Mouse (Mus musculus): ENCODE results near the gene Fgb. TPM values are rescaled to one million over a fixed set of nuclear protein-coding genes. Genes with fewer than 3 reads are reported as not detected.

The Fgb gene
- total and polyA plus RNA-seq, 2 experiments from 2014 or later, result not detected

DNA sequence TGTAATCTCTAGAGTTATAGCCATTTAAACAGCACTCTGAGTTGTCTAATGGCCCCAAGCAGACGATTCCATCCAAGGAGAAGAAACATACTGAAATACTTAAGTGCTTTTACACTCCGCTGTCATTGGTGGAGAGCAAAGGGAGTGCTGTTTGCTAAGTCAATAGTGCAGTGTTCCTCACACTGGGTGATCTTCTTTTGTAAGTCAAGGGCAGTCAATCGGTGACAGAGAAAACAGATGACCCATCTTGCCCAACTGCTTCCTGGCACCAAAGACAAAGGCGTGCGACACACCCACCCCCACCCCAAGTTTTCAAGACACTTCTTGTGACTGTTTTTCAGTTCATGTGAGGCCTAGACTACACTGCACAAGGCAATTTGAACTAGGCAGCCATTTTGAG is 2.4 kb upstream of the Fgb start:
- ATAC-seq, result no peak

DNA sequence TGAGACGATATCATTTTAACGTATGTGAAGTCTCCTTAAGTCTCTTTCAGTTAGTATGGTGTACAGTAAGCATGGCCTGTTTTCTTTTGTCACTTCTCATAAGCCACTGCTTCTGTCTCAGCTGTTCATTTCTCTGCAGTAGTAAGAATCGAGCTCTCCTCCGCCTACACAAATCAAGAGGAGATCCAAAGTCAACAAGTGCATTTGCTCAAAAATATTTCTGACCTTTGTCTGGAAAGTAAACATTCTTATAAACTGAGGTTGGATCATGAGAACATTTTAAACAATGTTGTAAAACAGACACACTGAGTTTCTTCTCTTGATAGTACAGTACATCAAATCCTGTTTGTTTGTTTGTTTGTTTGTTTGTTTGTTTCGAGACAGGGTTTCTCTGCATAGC is 998 bp upstream of the Fgb start:
- no peak for ATAC-seq
- Histone ChIP-seq H3K4me1 (ENCODE audit: insufficient read depth, low read length) (no peaks in the 10 kb centered on the region), H3K27ac (no peak overlapping the region), H3K4me2 (ENCODE audit: low read depth, low read length) (no peak overlapping the region), H3K9me3 (ENCODE audit: low read length) (no peaks in the 10 kb centered on the region), H3K27me3 (ENCODE audit: insufficient read depth, low read length) (no peaks in the 10 kb centered on the region), H3K4me3 (ENCODE audit: low read length) (no peak overlapping the region), H3K9ac (replicated peaks; ENCODE audit: low read length) (no peak overlapping the region), H3K36me3 (ENCODE audit: insufficient read depth, low read length) (no peaks in the 10 kb centered on the region)
- WGBS, result 81% methylated on average over 5 of the region's 5 CpGs
- TF ChIP-seq CTCF (IDR thresholded peaks at IDR 0.05; ENCODE audit: low read depth), result no peak
- no peak for DNase-seq (ENCODE audit: low spot score)

More for the DNA sequence above, 2.4 kb upstream of the Fgb start:
- Histone ChIP-seq H3K36me3 (ENCODE audit: insufficient read depth, low read length) (no peaks in the 10 kb centered on the region), H3K9ac (replicated peaks; ENCODE audit: low read length) (no peak overlapping the region), H3K4me1 (ENCODE audit: insufficient read depth, low read length) (peaks cover 7% of the 10 kb centered on the region), H3K4me3 (ENCODE audit: low read length) (no peak overlapping the region), H3K27me3 (ENCODE audit: insufficient read depth, low read length) (no peaks in the 10 kb centered on the region), H3K27ac (no peak overlapping the region), H3K9me3 (ENCODE audit: low read length) (no peaks in the 10 kb centered on the region), H3K4me2 (ENCODE audit: low read depth, low read length) (no peak overlapping the region)
- 80% methylated on average over 5 of the region's 5 CpGs for whole genome bisulfite sequencing
- TF ChIP-seq CTCF (IDR thresholded peaks at IDR 0.05; ENCODE audit: low read depth), result no peak
- no peak for DNase-seq (ENCODE audit: low spot score)

DNA sequence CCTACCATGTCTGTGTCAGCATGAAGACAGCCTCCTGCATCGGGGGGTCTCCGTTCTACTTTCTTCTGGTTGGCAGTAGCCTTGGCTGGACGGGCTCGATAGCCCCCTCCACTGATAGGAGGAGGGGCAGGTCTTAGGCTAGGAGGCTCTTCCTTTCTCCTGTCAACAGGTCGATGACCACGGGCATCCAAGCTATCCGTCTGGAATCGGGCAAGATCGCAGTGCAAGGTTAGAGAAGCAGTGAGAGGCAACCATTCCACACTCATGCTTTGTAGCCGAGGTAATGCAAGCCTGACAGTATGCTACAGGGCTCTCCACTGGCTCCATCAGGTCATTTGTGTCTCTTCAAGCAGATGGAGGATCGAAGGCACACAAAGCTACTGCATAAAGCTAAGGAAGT is 3.0 kb downstream of the Fgb start:
- no peak for DNase-seq (ENCODE audit: low spot score)
- Histone ChIP-seq H3K9me3 (ENCODE audit: low read length) (no peaks in the 10 kb centered on the region), H3K4me3 (ENCODE audit: low read length) (no peak overlapping the region), H3K36me3 (ENCODE audit: insufficient read depth, low read length) (no peaks in the 10 kb centered on the region), H3K4me2 (ENCODE audit: low read depth, low read length) (no peak overlapping the region), H3K9ac (replicated peaks; ENCODE audit: low read length) (no peak overlapping the region), H3K27ac (no peak overlapping the region), H3K4me1 (ENCODE audit: insufficient read depth, low read length) (no peaks in the 10 kb centered on the region), H3K27me3 (ENCODE audit: insufficient read depth, low read length) (no peaks in the 10 kb centered on the region)
- no peak for ATAC-seq
- no peak for TF ChIP-seq CTCF (IDR thresholded peaks at IDR 0.05; ENCODE audit: low read depth)
- 86% methylated on average over 11 of the region's 11 CpGs for WGBS

DNA sequence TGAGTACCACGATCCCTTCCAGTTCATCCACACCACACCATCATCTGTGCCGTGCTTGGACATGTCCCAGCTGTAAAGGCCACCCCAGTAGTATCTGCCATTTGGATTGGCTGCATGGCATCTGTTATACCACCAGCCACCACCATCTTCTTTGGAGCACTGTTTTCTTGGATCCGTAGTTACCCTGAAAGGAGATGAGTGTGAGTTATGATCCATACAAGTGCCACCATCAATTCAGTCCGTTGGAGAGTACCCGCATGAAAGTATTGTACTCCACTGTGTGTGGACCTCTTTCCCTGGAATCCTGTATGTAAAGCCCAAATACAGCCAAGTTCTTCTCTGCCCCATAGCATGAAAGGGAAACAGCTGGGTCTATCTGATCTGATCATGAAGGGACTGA is 7.2 kb downstream of the Fgb start:
- TF ChIP-seq CTCF (IDR thresholded peaks at IDR 0.05; ENCODE audit: low read depth), result no peak
- no peak for DNase-seq (ENCODE audit: low spot score)

GRCm38 (mm10) chr3:83039666-83040065 is 10.0 kb downstream of the Fgb start:
- Histone ChIP-seq H3K27me3 (ENCODE audit: insufficient read depth, low read length) (no peaks in the 10 kb centered on the region), H3K9ac (replicated peaks; ENCODE audit: low read length) (no peak overlapping the region), H3K4me2 (ENCODE audit: low read depth, low read length) (no peak overlapping the region), H3K27ac (no peak overlapping the region), H3K36me3 (ENCODE audit: insufficient read depth, low read length) (no peaks in the 10 kb centered on the region), H3K4me3 (ENCODE audit: low read length) (no peak overlapping the region), H3K4me1 (ENCODE audit: insufficient read depth, low read length) (no peaks in the 10 kb centered on the region), H3K9me3 (ENCODE audit: low read length) (no peaks in the 10 kb centered on the region)
- 81% methylated on average over 4 of the region's 4 CpGs for WGBS
- DNase-seq (ENCODE audit: low spot score), result no peak
- no peak for ATAC-seq
- TF ChIP-seq CTCF (IDR thresholded peaks at IDR 0.05; ENCODE audit: low read depth), result no peak

More for the DNA sequence above, 7.2 kb downstream of the Fgb start:
- Histone ChIP-seq H3K9me3 (ENCODE audit: low read length) (no peaks in the 10 kb centered on the region), H3K4me3 (ENCODE audit: low read length) (no peak overlapping the region), H3K27ac (no peak overlapping the region), H3K36me3 (ENCODE audit: insufficient read depth, low read length) (no peaks in the 10 kb centered on the region), H3K4me1 (ENCODE audit: insufficient read depth, low read length) (no peaks in the 10 kb centered on the region), H3K27me3 (ENCODE audit: insufficient read depth, low read length) (no peaks in the 10 kb centered on the region), H3K9ac (replicated peaks; ENCODE audit: low read length) (no peak overlapping the region), H3K4me2 (ENCODE audit: low read depth, low read length) (no peak overlapping the region)
- WGBS, result 89% methylated on average over 5 of the region's 5 CpGs
- no peak for ATAC-seq

DNA sequence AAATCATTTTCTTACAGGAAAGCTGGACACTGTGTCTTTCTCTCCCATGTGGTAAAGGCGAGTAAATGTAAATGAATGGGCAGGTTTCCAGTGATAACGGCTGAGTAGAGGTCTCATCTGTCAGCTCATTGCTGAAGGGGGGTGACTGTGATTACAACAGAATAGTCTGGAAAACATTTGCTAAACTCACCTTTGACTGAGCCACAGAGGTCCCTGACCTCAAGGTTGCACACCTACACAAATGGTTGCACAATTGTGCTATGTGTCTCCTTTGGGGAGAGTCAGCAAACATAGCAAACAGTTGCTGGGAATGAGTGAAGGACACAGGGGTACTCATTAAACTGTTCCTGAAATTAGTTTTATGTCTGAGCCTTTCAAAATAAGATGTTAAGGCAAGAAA is 10.8 kb downstream of the Fgb start:
- Histone ChIP-seq H3K36me3 (ENCODE audit: insufficient read depth, low read length) (no peaks in the 10 kb centered on the region), H3K9ac (replicated peaks; ENCODE audit: low read length) (no peak overlapping the region), H3K9me3 (ENCODE audit: low read length) (no peaks in the 10 kb centered on the region), H3K4me1 (ENCODE audit: insufficient read depth, low read length) (no peaks in the 10 kb centered on the region), H3K27me3 (ENCODE audit: insufficient read depth, low read length) (no peaks in the 10 kb centered on the region), H3K4me3 (ENCODE audit: low read length) (no peak overlapping the region), H3K27ac (no peak overlapping the region), H3K4me2 (ENCODE audit: low read depth, low read length) (no peak overlapping the region)
- DNase-seq (ENCODE audit: low spot score), result no peak
- ATAC-seq, result no peak
- no peak for TF ChIP-seq CTCF (IDR thresholded peaks at IDR 0.05; ENCODE audit: low read depth)
- 55% methylated on average over 2 of the region's 2 CpGs for WGBS

GRCm38 (mm10) chr3:83033801-83034200 is 15.9 kb downstream of the Fgb start:
- no peak overlapping the region for H3K9ac ChIP-seq (replicated peaks; ENCODE audit: low read length)
- H3K27ac ChIP-seq, result no peak overlapping the region
- no peak for TF ChIP-seq CTCF (IDR thresholded peaks at IDR 0.05; ENCODE audit: low read depth)
- DNase-seq (ENCODE audit: low spot score) (no peak), ATAC-seq (no peak)
- no peaks in the 10 kb centered on the region for H3K27me3 ChIP-seq (ENCODE audit: insufficient read depth, low read length)
- H3K9me3 ChIP-seq (ENCODE audit: low read length), result no peaks in the 10 kb centered on the region
- 82% methylated on average over 8 of the region's 8 CpGs for WGBS
- no peak overlapping the region for H3K4me3 ChIP-seq (ENCODE audit: low read length)
- no peaks in the 10 kb centered on the region for H3K36me3 ChIP-seq (ENCODE audit: insufficient read depth, low read length)
- no peak overlapping the region for H3K4me2 ChIP-seq (ENCODE audit: low read depth, low read length)
- no peaks in the 10 kb centered on the region for H3K4me1 ChIP-seq (ENCODE audit: insufficient read depth, low read length)

Measured in hindbrain, postnatal 0 days (tissue).